Mouse (Mus musculus) embryo, embryonic 10.5 days (tissue): ENCODE measurements at regions not wholly inside any gene's neighbourhood (a gene's known extent, or its start where the extent isn't known, plus 50 kb on each side); places are given as distances from the start of the nearest gene placed in this dataset.
A peak's percentile ranks its signal among the peaks of the same experiment; 100 is the strongest.
"Not testable (repeated sequence)": the region's sequence is repeated elsewhere in the genome, so short reads cannot be mapped to it uniquely, and the experiment has no call there.

ENCODE experiments used
- DNase-seq: peaks from one replicate; pipeline ENCODE4 v3.0.0-alpha.2; 2015; ENCODE audit warnings: low spot score

DNA sequence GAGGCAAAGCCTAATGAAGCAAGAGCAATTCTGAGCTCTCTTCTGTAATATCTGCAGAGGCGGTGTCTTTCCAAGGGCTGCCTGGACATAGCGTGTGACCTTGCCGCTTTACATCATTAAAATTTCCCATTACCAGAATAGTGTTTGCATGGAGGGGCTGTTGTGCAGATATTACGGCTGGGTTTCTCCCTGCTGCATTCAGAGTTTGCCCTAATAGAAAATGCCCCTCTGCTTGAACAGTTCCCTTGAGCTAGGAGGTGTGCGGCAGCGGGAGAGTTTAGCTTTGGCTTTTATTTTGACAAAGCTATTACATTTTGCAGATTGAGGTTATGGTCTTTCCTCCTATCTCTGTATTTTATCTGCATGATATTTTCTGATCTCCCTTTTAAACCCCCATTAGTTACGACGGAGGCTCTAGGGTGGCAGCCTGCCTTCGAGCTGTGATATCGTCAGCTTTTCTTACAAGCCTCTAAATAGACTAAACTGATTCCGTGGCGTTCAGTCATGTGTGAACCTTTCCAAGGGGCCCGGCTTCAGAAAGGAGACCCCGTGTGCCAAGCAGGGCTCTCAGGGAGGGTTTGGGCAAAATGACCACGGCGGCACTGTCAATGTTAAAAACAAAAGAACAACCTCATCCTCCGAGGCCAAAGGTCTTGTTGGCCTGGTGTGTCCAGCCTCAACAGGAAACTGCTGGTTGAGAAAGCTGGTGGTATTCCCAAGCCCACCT, 182.2 kb upstream of the Pmfbp1 start:
- peak; percentile 33 for DNase-seq

DNA sequence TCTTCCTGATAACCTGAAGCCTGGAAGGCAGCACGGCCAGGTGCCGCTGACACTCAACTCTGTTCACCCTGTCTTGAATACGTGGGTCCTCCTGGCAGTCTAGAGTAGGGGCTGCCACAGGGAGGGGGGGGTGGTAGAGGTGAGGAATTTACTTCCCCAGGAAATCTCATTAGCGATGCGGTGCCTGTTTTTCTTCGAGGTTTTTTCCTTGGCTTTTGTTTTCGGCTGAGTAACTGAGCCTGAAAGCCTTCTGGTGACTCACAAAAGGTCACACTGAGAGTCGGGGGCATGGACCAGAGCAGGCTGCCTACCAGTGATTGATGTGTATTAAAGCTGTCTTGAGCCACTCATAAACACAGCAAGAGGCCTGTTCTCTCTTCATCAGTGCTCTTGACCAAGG, 181.1 kb upstream of the Pmfbp1 start:
- DNase-seq = peak; percentile 84

DNA sequence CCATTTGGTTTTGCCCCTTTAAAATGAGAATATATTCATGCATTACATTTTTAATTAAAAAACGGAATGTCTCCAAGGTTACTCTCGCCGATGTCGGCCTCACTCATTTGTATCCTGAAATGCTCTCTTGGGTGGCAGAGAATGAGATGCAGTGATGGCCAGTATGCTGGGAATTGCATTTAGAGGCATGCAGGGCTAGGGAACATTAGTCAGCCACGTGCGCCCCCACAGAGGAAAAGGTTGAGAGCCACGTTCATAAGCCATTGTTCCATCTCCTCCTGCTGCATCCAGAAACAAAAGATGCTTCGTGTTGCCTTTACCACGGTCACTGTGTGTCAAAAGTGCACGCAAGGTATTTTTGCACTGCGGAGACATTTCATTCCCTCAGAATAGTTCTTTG, 172.9 kb upstream of the Pmfbp1 start:
- DNase-seq = no peak

DNA sequence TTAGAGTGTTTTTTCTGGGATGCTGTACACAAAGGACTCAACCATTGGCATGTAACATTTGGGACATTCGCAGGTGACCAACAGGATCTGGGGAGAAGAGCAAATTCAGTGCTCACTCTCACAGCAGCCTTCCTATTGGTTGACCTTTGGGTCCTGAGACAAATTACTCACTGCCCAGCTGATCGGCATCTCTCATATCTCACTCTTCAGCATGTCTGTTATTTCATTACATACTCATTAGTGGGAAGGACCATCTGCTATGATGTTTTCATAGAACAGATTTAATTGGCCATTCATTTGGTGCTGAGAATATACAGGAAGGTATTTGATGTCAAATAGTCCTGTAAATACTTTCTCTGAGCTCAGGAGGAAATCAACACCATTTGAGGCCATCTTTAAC, 170.5 kb upstream of the Pmfbp1 start:
- DNase-seq = no peak

DNA sequence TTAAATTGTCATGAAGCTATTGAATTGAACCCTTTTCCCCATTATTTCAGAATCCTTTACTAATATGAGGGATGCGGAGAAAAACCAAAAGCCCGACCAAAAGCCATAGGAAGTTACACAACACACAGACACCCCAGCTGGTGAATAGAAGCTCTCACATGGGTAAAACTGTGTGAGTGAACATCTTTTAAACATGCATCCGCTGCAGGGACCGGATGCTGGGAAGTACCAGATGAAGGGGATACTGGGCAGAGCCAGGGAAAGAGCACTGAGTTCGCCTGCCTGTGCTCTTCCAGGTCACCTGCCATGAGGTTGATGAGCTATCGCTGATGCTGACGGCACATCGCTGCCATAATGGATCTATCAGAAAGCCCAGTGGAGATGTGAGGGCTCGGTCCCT, 169.6 kb upstream of the Pmfbp1 start:
- DNase-seq = no peak

DNA sequence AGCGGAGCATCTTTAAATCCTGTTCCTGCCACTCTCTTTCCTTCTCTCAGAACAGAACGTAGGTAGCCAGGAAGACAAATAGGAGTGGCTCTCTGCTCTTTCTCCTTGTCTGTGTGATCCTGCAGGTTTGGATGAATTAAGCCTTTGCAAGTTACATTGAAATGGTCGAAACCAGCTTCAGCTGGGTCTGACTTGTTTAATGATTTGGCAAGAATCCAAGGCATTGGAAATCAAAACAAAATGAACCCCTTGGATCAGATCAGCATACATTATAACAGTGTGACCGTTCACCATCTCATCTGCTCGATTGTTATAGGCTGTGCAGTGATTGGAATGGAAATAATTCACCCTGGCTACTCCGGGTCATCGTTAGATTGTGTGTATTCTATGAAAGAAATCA, 157.6 kb upstream of the Pmfbp1 start:
- no peak for DNase-seq

DNA sequence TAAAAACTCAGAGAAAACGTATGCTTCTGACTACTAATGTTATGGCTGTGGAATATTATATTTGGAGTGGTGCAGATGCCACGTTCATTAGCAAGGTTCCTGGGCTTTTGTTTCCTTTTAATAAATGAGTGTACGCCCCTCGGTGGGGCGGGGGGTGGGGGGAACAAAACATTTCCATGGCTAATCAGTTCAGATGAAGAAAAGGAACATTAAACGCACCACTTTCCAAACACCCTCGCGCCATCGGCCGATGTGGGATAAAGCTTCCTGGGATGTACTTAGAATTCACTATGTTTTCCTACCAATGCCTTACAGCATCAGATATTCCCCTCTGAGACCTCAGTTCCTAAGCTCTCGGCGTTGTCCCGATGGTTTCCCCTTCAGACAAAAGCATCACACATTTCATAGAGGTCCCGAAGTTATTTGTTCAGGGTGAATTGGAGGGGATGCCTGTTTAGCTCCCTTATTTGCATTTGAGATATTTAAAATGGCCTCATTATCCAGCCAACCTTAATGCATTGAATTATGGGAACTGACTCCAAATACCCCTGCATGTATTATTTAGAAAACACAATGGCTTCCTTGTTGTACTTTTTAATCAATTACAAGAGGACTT, 155.5 kb upstream of the Pmfbp1 start:
- DNase-seq = no peak

DNA sequence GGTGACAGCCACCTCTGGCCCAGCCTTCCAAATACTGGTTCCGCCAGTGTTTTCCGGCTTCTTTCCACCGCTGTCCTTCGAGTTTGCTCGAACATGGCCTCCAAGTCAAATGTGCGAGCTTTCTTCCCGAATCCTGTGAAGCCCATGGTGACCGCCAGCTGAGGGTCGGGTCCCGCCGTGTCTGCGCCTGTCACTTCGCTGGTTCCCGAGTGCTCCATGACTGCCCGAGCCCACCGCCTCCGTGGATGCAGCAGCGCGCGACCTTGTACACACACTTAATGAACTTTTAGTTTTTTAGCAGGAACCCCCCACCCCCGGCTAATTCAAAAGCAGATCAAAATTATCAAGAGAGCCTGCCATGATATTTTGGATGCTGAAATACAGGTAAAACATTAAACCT, 153.2 kb upstream of the Pmfbp1 start:
- not testable (repeated sequence) for DNase-seq

DNA sequence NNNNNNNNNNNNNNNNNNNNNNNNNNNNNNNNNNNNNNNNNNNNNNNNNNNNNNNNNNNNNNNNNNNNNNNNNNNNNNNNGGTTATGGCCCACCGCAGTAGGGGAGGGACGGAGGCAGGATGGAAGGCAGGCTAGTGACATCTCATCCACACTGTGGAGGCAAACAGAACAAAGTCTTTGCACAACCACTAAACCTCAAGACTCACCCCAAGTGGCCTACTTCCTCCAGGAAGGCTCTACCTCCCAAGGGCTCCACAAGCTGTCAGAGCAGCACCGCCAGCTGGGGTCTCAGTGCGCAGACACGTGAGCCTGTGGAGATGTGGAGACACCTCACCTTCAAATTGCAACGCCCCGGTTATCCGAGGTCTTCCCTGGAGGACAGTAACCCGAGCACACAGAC, 138.7 kb upstream of the Pmfbp1 start:
- no peak for DNase-seq

DNA sequence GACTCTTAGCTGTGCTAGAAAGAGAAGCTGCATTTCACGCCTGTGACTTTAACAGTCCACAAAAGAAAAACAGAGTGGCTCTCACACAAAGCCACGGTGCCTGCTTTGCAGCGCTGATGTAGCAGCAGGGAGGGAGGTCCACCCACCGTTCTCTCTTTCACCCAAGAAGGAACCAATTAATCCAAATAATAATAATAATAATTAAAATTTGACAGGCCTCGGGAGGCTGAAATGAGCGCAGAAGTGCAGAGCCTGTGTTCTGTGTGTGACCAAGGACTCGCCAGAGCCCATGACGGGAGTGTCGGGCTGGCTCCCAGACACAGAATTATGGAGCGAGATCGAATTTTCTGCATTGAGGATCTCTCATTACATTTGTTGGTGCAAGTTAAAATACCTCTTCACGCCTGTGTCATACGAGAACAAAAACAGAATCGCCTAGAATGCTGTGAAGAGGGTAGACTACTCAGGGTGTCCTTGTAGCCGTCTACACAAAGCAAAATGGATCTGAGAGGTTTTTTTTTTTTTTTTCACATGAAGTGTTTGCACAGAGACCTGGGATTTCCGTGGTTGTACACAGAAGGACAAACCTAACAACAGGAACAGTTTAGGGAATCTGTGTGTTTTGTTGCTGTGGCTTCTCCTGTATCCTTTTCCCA, 134.3 kb upstream of the Pmfbp1 start:
- peak; percentile 55 for DNase-seq

DNA sequence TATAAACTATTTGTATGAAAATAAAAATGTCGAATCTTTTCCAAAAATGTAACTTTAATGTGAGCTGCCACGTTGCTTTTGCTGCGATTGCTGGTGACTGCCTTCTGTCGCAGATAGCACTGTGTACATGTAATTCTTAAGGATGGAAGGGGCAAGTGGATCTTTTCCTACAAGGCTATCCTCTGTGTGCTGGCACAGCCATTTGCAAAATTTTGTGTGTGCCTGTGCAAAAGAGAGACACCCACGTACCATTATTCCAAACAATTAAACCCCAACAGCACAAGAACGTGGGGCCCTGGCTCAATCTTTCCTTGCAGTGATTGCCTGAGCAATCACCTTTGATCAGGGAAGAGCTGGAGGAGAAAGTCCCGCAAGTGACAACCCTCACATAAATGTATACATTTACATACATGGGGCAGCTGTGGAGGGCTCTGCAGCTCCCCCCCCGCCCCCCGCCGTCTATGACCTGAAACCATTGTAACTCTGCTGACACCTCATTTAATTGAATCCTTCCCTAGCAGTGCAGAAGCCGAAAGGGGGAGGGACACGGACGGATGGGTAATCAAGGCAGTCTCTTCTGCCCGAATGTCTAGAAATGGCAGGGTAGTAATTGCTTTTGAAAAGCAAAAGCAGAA, 133.6 kb upstream of the Pmfbp1 start:
- peak; percentile 75 for DNase-seq

DNA sequence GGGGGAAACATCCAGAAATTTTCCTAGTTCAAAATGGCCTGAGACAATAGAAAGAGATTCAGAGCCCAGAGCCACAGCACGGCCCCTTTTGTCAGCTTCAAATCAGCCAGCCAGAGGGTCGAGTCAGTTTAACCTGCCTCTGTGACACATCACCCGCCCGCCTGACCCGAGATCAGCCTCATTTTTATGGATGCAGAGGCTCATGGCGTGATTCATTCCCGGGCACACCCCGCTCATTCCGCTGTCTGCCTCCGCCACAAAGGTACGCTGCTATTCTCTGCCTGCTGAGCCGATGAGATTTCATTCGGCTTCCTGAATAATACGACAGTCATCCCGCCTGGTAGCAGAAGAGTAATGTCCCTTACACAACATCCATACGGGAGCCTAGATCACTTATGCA, 132.9 kb upstream of the Pmfbp1 start:
- peak; percentile 83 for DNase-seq

DNA sequence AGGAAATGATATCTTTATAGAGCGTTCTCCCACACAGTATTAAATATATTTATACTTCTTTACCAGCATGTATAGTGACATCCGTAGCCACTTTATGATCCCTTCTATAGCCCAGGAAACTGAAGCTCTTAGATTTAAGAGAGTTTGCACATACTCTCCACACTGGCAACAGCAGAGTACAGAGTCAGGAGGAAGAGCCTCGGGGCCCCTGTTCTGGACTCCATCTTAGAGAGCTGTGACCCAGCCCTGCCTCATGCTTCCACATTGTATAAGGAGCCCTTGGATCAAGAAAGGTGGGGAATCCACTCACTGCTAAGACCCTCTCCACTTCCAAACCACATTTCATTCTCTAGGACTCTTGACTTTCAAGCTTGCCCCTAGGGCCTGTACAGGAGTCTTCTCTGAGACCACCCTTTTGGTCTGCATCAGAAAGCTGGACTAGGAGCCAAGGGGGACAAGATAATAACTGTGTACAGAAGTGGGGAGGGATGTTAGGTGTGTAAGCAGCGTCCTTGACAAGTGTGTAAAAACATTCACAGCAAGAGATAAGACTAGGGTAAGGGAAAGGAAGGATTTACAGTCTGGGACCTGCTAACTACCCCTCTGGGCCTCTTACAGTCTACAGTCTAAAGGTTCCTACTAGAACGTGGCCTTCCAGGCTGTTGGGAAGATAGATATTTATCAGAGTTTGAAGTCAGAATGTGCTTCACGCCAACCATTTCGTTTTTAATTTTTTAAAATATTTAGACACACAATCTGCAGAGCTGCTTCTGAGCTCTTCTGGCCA, 132.1 kb upstream of the Pmfbp1 start:
- peak; percentile 9 for DNase-seq

DNA sequence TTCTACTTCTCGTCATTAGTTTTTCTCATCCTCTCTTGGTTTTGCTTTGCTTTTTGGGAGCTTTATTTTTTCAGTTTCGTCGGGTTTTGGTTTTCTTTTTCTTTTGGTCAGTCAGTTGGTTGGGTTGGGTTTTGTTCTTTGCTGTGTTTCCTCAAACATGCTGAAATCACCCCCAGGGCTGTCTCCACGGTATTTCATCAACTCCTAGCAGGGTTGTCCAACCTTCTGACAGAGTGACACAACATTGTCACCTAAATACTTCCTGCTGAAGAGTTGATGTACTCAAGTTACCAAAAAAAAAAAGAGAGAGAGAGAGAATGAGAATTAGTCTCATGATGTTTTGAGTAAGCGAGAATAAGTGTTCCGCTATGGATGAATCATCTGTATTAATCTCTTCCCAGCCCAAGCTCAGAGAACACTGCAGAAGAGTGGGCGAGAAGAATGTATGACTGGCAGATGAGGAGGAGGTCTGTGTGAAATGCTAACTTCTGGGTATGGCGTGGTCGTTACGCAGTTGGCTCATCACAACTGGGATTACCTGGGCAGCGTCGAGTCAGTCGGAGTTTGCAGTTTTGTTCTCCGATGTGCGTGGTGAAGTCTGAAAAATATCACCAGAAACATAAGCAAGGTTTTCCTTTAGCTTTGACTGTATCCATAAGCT, 130.5 kb upstream of the Pmfbp1 start:
- no peak for DNase-seq

DNA sequence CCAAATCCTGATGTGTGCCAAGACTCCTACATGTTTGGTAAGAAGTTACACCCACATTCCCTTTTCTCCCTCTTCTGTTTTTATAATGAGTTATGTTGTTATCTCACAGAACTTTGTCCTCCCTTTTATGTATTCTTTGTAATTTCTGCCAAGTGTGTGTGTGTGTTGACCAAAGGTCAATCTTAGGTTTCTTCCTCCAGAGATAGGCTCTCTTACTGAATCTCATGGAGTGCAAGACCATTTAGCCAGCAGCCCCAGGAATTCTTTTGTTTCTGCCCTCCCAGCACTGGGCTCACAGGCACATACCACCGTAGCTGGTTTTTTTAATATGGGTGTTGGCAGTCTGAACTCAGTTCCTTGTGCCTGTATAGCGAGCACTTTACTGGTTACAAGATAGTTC, 119.8 kb upstream of the Pmfbp1 start:
- no peak for DNase-seq

DNA sequence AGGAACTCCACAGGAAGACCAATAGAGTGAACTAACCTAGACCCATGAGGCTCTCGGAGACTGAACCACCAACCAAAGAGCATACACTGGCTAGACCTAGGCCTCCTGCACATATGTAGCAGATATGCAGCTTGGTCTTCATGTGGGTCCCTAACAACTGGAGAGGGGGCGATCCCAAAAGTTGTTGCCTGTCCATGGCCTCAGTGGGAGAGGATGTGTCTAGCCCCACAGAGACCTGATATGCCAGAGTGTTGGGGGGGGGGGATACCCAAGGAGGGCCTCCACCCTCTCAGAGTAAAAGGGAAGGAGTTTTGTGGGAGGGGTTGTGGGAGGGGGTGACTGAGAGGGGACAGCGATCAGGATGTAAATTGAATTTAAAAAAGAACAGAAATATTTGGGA, 108.9 kb upstream of the Pmfbp1 start:
- DNase-seq = no peak

DNA sequence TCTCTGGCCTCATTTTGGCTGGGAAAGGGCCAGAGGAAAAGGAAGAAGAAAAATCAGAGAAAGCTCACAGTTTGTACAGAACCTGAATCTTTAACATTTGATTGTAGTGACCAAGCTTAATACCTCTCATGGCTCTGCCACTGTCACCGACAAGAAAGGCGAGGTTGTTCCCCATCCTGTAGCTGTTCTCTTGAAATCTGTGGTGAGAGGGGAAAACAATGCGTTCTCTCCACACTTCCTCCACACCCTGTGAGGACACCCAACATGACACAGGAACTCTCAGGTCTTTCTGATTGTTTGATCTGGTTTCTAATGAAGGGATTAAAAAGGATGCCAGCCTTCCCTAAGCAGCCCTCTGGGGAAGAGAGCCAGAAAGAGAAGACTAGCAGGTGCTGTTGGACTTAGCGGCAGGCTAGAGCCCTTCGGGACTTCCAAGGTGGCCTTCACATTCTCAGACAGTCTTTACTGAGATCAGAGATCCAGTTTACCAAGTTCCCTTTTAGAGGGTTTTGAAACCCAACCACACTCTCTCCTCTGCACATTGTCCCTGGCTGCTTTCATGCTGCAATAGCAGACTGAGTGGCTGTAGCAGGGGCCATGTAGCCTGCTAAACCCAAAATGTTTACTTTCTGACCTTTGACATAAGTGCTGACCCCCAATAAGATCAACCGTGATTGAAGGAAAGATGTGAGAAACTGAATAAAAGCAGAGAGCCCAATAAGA, 98.5 kb upstream of the Pmfbp1 start:
- no peak for DNase-seq

DNA sequence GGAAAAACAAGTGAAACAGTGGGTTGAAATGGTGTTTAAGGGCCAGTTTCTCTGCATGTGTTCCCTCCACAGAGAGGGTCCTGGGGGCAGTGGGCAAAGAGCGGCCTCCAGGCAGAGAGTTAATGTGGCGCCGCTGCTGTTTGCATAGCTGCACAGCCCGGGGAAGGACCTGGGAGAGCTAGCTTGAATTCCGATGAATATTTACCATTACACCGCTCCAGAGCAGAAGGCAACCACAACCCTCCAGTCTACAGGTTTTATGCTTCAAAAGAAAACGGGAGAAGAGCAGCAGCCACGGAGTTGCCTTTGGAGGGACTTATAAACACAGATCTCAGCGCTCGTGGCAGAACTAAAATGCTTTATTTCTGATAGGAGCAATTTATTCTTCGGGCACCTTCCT, 94.2 kb upstream of the Pmfbp1 start:
- no peak for DNase-seq

DNA sequence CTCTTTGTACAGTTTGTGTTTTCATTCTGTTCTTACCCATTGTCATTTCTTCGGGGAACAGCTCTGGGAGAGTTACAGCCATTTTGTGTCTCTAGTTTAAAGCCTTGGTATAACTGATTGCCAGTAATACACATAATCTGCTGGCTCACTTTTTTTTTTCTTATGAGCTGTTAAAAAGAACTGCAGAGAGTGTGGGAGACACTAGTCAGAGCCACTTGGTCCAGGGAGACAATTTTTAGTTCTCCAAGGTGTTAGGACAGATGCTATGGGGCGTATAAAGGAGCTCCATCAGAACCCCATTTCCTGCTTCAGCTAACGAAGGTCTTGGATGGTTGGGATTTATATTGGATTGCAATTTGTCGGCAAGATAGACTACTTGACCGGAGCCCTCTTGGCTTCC, 93.6 kb upstream of the Pmfbp1 start:
- DNase-seq = no peak

DNA sequence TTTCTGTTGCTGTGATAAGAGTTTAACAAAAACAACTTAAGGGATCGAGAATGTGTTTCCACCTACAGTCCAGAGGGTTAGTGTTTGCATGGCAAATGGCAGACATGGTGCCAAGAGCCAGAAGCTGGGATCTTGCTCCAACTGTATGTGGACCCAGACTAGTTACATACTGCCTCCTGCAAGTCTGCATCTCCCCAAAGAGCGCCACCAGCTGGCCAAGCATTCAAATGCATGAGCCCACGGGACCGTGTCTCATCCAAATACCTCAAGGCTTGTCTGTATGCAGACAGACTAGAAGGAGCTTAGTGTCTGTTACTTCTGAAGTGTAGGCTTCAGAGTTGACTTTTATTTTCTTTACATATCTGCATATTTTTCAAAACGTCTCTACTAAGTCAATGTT, 85.9 kb upstream of the Pmfbp1 start:
- DNase-seq = peak; percentile 29

DNA sequence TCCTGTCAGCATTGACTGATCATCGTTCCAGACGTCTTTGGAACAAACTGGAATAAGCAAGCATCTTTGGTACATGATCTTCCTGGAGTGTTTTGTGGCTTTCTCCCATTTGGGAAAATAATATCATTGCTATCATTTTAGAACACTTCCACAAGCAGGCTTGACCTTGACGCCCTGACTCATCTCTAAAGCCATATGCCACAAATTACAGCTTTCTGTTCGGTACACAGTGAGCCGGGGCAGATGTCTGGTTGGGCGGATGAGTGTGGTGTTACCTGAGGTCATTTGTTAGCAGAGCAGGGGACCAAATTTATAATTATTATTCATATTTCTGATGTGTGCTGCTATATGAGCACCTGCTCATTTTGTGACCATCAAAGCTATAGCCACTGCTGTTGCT, 83.3 kb upstream of the Pmfbp1 start:
- DNase-seq = no peak
